Mouse (Mus musculus): ENCODE results near the gene Arid1b.
"Not testable (repeated sequence)": the region's sequence is repeated elsewhere in the genome, so short reads cannot be mapped to it uniquely, and the experiment has no call there.

Arid1b gene

DNA sequence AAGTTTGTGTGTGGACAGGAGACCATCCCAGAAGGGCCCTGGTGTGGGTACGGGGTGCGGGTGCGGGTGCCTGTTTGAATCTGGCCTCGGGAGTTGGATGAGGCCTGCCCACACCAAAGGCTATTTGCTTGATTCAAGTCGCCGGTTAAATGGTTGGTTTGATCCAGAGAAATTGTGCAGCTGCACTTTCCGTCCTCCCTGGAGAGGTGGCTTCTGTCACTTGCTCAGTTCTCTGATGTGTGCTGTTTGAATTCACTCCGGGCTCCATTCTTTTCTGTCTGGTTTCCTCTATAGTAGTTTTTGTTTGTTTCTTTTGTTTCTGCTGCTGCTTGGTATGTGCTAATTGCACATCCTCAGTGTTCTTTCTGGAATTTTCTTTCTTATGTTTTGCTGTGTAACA, 107.0 kb downstream of the Arid1b start:
- in situ Hi-C loops (cut with MboI; ENCODE audit: unreplicated experiment in 2 of 2) = no loop called here

DNA sequence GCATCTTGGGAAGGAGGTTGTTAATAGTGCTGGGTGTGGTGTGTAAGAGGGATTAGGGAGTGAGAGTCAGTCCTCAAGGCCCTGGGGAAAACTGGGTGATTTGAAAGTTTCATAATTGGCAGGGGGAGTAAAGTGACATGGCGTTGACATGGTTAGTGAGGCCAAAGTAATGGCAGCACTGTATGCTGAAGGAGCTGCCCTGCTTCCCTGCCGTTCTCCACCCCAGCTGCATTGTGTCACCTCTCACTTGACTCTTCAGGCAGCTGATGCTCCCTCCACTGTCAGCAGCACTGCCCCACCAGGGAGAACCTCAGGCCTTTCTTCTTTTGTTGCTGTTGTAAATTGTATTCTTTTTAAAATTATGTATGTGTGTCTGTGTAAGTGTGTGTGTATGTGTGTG, 107.8 kb downstream of the Arid1b start:
- in situ Hi-C loops (cut with MboI; ENCODE audit: unreplicated experiment in 2 of 2) = no loop called here

DNA sequence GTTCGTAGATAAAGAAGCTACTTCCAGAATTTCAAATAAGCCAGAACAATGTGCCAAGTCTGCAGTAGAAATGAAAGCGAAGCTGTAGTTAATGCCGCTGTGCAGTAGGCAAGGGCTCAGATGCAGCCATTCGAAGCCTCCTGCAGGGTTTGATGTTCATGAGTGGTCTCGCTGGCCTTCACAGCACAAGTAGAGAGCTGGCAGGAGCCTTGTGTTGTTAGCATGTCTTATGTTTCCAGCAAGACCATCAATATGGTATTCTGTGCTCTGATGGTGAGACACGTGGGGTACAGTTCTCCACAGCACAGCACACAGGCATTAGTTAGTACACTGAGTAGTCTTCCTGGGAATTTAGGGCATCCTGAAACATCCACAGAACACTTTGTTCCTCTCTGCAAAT, 111.6 kb downstream of the Arid1b start:
- in situ Hi-C loops (cut with MboI; ENCODE audit: unreplicated experiment in 2 of 2) = no loop called here

DNA sequence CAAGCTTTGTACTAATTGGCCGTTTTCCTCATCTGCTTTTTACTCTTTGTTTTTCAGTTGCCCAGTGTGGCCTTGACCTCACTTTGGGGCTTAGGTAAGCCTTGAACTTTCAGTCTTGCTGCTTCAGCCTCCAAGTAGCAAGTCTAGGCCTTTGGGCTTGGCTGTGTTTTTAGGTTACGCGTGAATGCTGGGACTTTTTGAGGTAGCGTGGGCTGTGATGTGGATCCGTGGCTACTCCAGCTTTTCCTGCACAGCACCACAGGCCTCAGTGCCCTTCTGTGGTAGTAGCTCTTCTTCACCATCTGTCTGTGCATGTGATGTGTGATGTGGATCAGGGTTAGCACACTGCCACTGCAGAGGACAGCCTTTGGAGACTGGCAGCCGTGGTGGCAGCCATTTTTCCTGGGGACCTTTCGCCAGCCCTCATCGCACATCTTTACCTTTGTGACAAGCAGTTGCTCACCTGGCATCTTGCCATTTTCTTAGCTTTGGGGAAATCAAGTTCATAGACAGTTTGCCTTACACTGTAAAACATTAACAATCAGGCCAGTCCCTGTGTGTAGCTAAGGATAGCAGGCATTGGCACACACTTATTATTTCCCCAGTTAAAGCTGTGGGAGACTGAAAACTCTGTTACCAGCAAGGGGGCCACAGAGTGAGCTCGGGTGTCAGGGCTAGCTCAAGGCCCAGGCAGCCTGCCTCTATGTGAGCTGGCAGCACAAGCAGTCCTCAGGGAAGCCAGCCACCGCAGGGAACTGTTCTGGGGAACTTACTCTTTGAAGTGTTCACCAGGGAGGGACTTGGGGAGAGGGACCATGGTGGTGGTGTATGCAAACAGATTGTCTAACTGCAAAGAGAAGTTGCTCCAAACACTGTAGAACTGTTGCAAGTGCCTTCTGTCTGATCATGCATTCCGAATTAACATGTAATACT, 112.4 kb downstream of the Arid1b start:
- in situ Hi-C loops (cut with MboI; ENCODE audit: unreplicated experiment in 2 of 2) = no loop called here

DNA sequence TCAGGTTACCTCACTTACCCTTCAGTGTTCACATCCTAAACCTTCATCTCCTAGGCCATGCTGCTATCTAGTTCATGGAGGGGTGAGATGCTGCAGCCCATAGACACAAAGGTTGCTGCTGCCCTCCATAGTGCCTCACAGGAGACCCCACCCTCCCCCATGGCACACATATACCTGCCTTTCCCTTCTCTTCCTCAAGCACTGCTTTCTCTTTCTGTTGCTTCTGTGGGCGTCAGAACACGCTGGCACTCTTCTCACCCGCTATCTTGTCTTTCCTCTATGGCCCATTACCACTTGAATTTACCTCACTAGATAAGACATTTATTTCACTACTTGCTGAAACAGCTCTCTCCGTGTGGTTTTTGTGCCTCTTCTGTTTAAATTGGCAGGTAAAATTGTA, 113.4 kb downstream of the Arid1b start:
- in situ Hi-C loops (cut with MboI; ENCODE audit: unreplicated experiment in 2 of 2) = no loop called here

DNA sequence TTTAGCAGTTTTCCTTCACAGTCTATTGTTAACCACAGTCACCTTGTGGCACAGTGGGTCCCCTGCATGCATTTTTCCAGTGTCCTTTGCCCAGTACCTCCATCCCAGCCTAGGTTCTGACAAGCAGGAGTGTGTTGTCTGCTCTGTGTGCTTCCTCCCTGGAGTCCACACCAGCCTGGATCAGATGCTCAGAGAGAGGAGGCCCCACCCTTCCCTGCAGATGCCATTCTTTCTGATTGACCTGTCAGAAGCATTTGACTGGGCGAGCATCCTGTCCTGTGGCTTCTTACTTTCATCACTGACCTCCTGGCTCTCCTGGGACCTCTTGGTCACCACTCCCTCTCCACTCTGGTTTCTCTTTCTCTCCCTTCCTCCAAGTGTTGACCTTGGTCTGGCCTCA, 113.9 kb downstream of the Arid1b start:
- in situ Hi-C loops (cut with MboI; ENCODE audit: unreplicated experiment in 2 of 2) = no loop called here

DNA sequence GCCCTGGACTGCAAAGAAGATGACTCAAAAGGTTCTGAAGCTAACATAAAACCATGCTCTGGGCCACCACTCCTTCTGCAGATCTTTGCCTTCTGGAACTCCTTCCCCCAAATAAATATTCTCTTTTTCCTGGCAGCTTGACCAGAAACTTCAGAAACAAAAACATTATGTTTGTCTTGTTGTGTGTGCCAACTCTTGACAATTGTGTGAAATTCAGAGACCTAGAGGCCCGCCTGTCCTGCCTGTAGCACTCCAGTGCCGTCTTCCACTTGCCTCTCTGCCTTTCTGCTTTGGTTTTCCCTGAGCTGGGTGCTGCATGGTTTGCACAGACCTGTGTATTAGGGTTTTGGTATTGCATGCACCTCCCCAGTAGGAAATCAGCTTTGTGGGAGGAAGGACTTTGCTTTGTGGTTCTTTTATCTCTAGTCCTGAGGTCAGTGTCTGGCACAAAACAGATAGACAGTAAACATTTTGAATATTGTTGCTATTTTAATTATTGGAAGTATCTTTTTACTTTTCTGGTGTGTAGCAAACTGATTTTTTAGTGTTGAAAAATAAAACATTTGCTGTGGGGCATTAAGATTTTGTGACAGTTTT, 114.5 kb downstream of the Arid1b start:
- in situ Hi-C loops (cut with MboI; ENCODE audit: unreplicated experiment in 2 of 2) = no loop called here

DNA sequence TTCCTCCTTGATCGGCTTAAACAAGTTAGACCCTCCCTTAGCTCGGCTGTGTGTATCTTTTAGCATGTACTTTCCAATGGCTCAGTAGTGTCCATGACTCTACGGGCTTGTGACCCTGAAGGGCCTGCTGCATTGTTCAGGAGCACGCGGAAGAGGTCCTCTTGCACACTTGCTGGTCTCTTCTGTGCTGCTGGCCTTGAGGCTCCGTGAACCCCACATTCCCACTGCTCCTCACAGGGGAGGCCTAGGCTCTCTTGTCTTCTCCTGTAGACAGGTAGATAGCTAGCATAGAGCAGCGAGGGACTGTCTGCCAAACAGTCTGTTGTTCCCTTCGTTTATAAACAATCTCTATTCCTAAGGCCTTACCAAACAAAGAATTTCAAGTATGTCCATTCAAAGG, 115.2 kb downstream of the Arid1b start:
- in situ Hi-C loops (cut with MboI; ENCODE audit: unreplicated experiment in 2 of 2) = no loop called here

DNA sequence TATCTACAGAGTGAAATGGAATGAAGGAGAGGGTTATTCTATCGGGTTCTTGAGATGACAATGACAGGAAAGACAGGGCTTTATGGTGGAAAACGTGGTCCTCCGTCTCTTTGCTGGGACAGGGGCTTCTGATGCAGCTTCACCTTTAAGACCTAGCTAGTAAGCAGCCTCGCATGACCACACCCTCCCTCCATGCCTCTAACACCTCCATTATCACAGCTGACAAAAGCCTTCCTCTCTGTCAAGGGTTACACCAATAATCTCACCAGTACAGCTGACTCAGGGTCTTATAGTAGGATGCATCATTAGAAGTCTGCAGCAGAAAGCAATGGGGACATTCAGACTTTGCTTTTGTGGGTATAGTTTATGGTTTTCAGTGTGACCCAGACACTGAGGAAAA, 116.0 kb downstream of the Arid1b start:
- in situ Hi-C loops (cut with MboI; ENCODE audit: unreplicated experiment in 2 of 2) = no loop called here

DNA sequence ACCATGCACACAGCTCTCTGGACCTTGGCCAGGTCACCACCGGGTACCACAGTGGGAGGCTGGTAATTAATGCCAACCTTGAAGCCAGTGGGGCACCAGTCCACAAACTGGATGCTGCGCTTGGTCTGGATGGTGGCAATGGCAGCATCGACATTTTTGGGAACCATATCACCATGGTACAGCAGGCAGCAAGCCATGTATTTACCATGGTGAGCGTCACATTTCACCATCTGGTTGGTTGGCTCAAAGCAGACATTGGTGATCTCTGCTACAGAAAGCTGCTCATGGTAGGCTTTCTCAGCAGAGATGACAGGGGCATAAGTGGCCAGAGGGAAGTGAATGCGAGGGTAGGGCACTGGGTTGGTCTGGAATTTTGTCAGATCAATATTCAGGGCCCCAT, 116.8 kb downstream of the Arid1b start:
- in situ Hi-C loops (cut with MboI; ENCODE audit: unreplicated experiment in 2 of 2) = not testable (repeated sequence)

DNA sequence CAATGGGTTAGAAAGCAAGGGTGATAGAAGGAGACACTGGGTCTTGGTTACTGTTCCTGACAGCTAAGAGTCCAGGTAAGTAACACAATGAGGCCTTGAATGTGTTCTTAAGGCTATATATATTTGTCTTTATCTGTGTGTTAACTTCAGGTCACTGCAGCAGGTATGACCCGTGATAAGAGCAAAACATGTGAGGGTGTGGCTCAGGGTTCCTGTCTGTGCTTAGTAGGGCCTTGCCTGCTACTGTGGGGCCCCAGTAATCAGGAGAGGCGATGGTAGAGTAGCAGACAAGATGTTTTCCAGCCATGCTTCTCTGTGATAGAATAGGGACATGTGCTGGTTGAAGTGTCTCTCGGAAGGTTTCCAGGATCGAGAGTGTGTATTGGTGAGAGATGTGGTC, 118.0 kb downstream of the Arid1b start:
- in situ Hi-C loops (cut with MboI; ENCODE audit: unreplicated experiment in 2 of 2) = no loop called here

DNA sequence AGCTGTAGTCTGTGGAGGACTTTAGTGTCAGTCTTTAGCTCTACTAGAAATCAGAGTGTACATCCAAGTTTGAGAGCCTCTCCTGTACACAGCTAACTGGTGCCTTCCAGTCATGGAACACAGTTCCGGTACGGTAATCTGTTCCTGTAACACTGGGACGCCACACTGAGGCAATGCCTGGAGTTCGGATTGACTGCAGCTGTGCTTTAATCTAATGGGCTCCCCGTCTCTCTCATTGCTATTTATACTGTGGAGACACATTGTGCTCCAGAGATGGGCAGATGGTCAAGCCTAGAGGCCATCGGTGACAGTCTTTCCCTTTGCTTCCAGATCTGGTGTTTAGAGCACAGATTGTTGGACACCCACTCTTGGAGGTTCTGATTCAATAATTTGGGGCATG, 121.8 kb downstream of the Arid1b start:
- in situ Hi-C loops (cut with MboI; ENCODE audit: unreplicated experiment in 2 of 2) = no loop called here

DNA sequence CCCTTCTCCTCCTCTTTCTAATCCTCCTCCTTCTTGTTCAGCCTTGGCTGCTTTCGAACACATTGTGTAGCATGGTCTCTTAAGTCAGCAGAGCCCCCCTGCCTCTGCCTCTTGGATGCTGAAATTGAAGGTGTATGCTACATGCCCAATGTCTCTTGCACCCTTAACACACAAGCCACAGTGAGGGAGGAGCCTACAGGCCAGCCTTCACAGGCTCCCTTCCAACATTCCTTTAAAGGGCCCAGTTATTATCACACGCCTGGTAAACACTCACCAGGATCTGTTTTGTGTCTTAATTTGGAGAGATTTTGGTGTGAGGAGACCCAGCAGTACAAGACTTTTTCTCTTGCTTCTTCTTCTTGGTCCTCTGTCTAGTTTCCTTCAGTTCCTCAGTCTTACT, 122.9 kb downstream of the Arid1b start:
- in situ Hi-C loops (cut with MboI; ENCODE audit: unreplicated experiment in 2 of 2) = no loop called here

DNA sequence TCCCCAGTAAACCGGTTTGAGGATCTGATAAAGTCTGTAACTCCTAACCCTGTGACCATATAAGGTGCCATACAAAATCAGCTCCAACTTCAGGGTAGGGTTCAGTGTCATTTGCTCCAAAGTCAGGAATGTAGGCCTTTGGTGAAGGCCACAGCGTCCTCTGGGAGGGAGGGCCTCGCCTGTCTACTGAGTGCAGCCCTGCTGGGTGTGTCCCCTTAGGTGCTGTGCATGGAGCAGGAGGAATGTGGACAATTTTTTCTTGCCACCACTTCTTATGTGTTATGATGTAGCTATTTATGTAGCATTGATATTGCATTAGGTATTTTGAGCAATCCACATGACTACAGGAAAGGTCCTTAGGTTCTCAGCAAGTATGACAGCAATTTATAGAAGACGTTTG, 124.0 kb downstream of the Arid1b start:
- in situ Hi-C loops (cut with MboI; ENCODE audit: unreplicated experiment in 2 of 2) = no loop called here

DNA sequence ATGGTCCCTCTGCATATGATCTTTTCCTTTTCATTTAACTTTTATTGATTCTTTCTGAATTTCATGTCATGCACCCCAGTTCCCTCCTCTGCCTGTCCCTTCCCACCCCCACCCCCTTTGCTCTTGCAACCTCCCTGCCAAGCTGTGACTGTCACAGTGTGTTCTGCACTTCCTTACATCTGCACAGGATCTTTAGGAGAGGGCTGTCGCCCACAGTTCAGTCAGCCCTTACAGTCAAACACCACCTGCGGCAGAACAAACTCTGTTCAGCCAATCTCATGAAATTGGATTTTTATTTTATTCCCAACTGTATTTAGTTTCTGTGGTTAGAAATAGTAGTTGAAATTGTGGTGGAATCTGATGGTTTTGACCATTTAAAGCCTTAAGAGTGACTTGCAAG, 130.5 kb downstream of the Arid1b start:
- in situ Hi-C loops (cut with MboI; ENCODE audit: unreplicated experiment in 2 of 2) = no loop called here

DNA sequence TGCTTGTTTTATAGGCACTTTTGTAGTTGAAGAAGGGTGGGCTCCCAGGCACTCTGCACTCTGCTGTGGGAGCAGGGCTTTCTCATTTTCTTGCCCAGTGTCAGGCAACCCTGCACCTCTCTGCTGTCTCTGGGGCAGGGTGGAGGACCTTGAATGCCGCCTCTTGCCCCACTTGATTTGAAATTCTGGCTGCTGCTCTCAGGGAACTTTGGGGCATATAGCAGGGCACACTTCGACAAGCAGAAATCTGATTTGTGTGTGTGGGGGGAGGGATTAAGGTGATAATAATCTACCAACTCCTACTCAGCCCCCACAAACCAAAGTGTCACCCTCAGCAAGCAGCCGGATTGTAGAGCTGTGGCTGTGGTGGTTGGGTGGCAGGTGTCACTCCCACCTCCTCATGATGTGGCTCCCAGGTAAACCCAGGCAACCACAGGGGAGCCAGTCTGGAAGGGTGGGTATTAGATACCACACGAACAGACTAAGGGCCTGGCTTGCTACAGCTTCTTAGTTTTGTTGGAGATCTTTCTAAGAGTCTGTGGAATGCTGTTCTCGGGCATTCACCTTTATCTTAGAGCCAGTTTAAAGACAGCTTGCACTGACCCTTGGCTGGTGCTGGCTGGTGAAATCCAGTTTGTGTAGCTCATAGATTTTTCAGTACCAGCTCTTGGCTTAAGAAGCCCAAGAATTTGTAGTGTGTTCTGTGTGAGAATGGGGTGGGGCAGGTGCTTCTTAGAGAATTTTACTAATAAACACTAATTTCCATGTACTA, 131.1 kb downstream of the Arid1b start:
- in situ Hi-C loops (cut with MboI; ENCODE audit: unreplicated experiment in 2 of 2) = no loop called here

DNA sequence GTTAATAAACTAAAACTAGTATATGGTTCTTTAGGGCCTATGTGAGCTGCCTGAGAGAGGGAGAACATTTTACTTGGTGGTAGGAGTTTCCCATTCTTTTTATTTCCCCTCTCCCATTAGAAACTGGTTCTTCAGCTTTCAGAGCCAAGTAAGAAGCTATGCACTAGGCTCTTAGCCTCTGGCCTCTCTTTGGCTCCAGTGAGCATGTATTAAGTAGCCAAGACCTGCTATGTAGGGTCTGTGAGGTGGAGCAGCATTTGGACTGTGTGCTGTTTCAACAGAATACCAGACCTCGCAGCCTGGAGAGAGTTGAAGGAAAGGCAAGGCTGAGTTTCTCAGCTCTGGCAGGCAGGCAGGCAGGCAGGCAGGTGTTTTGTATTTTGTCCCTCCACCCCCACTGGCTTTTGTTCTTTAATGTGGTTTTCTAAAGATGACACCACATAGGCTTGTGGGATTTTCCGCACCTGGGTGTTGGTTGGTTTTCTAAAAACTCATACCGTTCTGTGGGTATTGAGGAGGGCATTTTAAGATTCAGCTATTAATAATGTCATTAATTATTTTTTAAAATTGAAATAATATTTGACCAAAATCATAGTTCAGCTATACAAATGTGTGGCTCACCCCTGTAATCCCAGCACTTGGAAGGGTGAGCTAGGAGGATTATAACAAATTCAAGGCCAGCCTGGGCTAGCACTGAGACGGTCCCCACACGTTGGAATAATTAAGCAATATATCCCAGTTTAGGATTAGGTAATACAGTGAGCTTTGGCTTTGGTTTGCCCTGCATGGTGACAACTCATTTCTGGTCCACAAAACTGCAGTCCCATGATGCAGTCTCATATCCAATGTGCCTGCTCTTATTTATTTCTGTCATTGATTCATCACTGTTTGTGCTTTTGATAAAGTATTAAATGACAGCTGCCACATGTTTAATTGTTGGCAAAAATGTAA, 132.0 kb downstream of the Arid1b start:
- in situ Hi-C loops (cut with MboI; ENCODE audit: unreplicated experiment in 2 of 2) = no loop called here

DNA sequence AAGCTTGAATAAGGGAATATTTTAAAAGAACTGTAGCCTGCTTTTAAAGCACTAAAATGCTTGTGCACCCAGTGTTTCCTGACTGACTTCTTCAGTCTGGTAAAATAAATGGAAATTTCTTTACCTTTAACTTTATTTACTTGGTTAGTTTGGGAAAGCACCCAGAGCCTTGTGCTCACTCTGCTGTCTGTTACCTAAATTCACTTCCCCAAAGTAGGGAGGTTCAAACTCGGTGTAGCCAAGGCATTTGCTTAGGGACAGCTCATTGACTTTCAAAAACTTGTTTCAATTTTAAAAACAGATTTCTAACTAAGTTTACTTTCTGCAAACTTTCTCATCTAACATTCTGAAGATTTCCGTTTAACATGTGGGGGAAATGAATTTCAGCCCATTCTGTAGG, 135.5 kb downstream of the Arid1b start:
- in situ Hi-C loops (cut with MboI; ENCODE audit: unreplicated experiment in 2 of 2) = no loop called here

DNA sequence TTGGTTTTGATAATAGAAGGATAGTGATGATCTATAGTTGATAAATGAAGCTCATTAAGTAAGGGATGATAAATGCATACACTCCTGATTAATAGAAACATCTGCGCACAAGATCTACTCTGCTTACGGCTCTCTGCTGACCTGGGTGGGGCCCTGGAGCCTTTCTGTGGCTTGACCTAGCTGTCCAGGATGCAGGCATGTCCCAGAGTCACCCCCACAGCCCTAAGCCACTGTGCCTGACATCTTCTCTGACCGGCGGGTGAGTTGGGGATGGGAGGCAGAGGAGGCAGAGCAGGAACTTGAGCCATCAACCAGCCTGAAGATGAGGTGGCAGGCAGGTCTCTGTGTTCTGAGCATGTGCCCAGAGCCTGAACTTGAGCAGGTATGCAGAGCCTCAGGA, 136.0 kb downstream of the Arid1b start:
- in situ Hi-C loops (cut with MboI; ENCODE audit: unreplicated experiment in 2 of 2) = no loop called here

DNA sequence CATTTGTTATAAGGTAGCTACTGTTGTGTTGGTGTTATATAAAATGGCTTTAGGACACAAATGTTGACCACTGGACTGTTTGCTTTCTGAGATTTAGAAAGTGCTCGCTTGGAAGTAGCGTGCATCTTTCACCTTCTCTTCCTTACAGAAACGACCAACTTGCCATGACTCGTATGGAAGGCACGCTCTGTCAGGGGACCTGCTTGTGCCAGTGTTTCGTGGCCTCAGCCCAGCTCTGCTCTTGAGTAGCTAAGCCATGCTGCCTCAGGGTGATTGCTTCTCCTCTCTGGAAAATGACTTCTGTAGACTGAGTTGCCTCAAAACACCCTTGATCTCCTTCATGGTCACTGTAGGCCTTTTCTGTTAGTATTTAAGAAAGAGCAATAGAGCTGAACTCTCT, 137.6 kb downstream of the Arid1b start:
- in situ Hi-C loops (cut with MboI; ENCODE audit: unreplicated experiment in 2 of 2) = no loop called here

Data from v-Abl transformed pro-B cells (cell line).